Mouse (Mus musculus): Measurements from ENCODE around the gene Gm960. TPM values are rescaled to one million over a fixed set of nuclear protein-coding genes. Genes with fewer than 3 reads are reported as not detected.

Gm960 gene
- 1.4 and 1.6 TPM in 2 replicates for polyA plus RNA-seq (2015; fragmentation: Nextera tagmentation; extraction: Ambion mirVana)

DNA sequence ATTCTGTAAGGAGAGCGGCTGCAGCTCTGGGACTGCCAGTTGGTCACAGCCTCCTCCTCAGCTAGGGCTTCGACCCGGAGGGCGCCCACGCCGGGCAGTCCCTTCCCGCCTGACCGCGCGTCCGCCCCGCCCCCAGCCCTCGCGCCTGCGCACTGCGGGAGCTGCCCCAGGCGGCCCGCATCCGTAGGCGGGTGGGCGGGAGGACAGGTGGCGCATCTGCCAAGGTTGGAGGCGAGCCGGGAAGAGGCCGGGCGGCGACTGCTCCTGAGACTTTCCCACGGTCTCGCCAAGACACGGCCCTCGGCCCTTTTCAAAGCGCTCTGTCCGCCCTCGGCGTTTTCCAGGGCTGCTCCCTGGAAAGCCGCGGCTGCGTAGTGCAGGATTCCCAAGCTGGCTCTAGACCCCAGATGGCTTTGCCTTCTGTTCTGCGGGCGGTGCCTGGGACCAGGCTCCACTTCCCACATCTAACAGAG, at the start of gene Gm960:
Gm960 (minus strand) TSS at position 464 of the 473 bp plus-strand sequence.
- under 1% methylated on average over 40 of the region's 40 CpGs for WGBS

GRCm38 (mm10) chr19:4747631-4748312, 49.3 kb upstream of the Gm960 start:
- no peak for ATAC-seq (ENCODE audit: extremely low read depth, insufficient number of reproducible peaks, low FRiP score, low TSS enrichment)

More for the DNA sequence above, at the start of gene Gm960:
- peaks cover 7% of the 10 kb centered on the region for H3K4me1 ChIP-seq
- H3K4me3 ChIP-seq: peak within 1 kb of the TSS; percentile 64
- H3K9me3 ChIP-seq: no peaks in the 10 kb centered on the region
- peaks cover 79% of the 10 kb centered on the region for H3K27me3 ChIP-seq (replicated peaks)
- H3K36me3 ChIP-seq: no peaks in the 10 kb centered on the region
- H3K4me2 ChIP-seq: peak within 1 kb of the TSS; percentile 92
- no peak within 1 kb of the TSS for H3K27ac ChIP-seq (replicated peaks)
- ATAC-seq (ENCODE audit: extremely low read depth, insufficient number of reproducible peaks, low FRiP score, low TSS enrichment): no peak
- peak within 1 kb of the TSS; percentile 79 for H3K9ac ChIP-seq

GRCm38 (mm10) chr19:4746611-4747010, 48.1 kb upstream of the Gm960 start:
- ATAC-seq (ENCODE audit: extremely low read depth, insufficient number of reproducible peaks, low FRiP score, low TSS enrichment): no peak
- 75% methylated on average over 14 of the region's 14 CpGs for WGBS
- no peak overlapping the region for H3K4me3 ChIP-seq
- no peak overlapping the region for H3K4me2 ChIP-seq
- no peaks in the 10 kb centered on the region for H3K9me3 ChIP-seq
- no peaks in the 10 kb centered on the region for H3K27me3 ChIP-seq (replicated peaks)
- H3K4me1 ChIP-seq: peaks cover 8% of the 10 kb centered on the region
- no peak overlapping the region for H3K27ac ChIP-seq (replicated peaks)
- no peaks in the 10 kb centered on the region for H3K36me3 ChIP-seq
- H3K9ac ChIP-seq: no peak overlapping the region

More at GRCm38 (mm10) chr19:4747631-4748312, 49.3 kb upstream of the Gm960 start:
- no peak overlapping the region for H3K4me2 ChIP-seq
- no peak overlapping the region for H3K27ac ChIP-seq (replicated peaks)
- peaks cover 8% of the 10 kb centered on the region for H3K4me1 ChIP-seq
- H3K4me3 ChIP-seq: no peak overlapping the region
- H3K36me3 ChIP-seq: no peaks in the 10 kb centered on the region
- H3K9ac ChIP-seq: peak overlapping the region; percentile 47; the same call in 1 of the 2 replicates
- 88% methylated on average over 9 of the region's 9 CpGs for WGBS
- no peaks in the 10 kb centered on the region for H3K27me3 ChIP-seq (replicated peaks)
- H3K9me3 ChIP-seq: no peaks in the 10 kb centered on the region

DNA sequence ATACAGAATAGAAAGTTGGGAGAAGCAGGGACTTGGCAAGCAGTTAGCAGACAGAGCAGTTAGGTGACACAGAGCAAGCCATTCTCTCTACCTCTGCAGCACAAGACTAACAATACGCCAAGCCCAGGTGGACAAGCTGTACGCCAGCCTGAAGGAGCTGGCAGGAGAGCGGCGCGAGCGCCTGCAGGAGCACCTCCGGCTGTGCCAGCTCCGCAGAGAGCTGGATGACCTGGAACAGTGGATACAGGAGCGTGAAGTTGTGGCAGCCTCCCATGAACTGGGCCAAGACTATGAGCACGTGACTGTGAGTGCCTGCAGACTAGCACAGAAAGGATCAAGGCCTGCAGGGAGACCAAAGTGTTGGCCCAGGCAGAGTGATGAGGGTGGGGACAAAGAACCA, 47.2 kb upstream of the Gm960 start:
- H3K36me3 ChIP-seq: no peaks in the 10 kb centered on the region
- no peak overlapping the region for H3K4me3 ChIP-seq
- no peak for ATAC-seq (ENCODE audit: extremely low read depth, insufficient number of reproducible peaks, low FRiP score, low TSS enrichment)
- no peaks in the 10 kb centered on the region for H3K9me3 ChIP-seq
- no peaks in the 10 kb centered on the region for H3K27me3 ChIP-seq (replicated peaks)
- H3K27ac ChIP-seq (replicated peaks): no peak overlapping the region
- 89% methylated on average over 10 of the region's 10 CpGs for WGBS
- H3K9ac ChIP-seq: no peak overlapping the region
- no peak overlapping the region for H3K4me2 ChIP-seq
- peaks cover 8% of the 10 kb centered on the region for H3K4me1 ChIP-seq

DNA sequence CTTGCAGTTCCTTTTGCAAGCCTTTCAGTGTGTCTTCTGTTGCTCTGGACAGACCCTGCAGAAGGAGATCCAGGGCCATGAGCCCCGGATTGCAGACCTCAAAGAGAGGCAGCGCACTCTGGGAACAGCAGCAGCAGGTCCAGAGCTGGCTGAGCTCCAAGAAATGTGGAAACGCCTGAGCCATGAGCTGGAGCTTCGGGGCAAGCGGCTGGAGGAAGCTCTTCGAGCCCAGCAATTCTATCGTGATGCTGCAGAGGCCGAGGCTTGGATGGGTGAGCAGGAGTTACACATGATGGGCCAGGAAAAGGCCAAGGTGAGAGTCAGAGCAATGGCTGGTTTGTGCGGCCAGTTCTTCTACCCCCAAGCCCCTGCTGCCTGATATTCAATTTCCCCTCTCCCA, 46.6 kb upstream of the Gm960 start:
- ATAC-seq (ENCODE audit: extremely low read depth, insufficient number of reproducible peaks, low FRiP score, low TSS enrichment): no peak
- WGBS: 32% methylated on average over 9 of the region's 9 CpGs
- H3K4me1 ChIP-seq: peaks cover 8% of the 10 kb centered on the region
- peak overlapping the region; percentile 48 for H3K9ac ChIP-seq
- H3K9me3 ChIP-seq: no peaks in the 10 kb centered on the region
- no peak overlapping the region for H3K4me3 ChIP-seq
- H3K27me3 ChIP-seq (replicated peaks): no peaks in the 10 kb centered on the region
- no peaks in the 10 kb centered on the region for H3K36me3 ChIP-seq
- H3K4me2 ChIP-seq: no peak overlapping the region
- H3K27ac ChIP-seq (replicated peaks): no peak overlapping the region

DNA sequence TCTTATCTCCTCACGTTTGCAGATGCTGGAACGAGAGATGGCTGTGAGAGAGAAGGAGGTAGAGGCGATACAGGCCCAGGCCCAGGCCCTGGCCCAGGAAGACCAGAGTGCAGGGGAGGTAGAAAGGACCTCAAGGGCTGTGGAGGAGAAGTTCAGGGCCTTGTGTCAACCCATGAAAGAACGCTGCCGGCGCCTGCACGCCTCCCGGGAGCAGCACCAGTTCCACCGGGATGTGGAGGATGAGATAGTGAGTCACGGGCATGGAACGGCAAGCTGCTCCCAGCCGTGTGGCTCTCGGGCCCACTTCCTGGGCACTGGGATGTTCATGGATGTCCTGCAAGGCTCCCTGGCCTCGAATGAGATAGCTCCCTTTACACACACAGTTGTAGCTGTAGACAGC, 45.6 kb upstream of the Gm960 start:
- no peak overlapping the region for H3K4me2 ChIP-seq
- no peak overlapping the region for H3K4me3 ChIP-seq
- H3K27ac ChIP-seq (replicated peaks): no peak overlapping the region
- H3K27me3 ChIP-seq (replicated peaks): no peaks in the 10 kb centered on the region
- WGBS: 68% methylated on average over 14 of the region's 14 CpGs
- no peaks in the 10 kb centered on the region for H3K9me3 ChIP-seq
- no peak for ATAC-seq (ENCODE audit: extremely low read depth, insufficient number of reproducible peaks, low FRiP score, low TSS enrichment)
- peaks cover 8% of the 10 kb centered on the region for H3K4me1 ChIP-seq
- no peak overlapping the region for H3K9ac ChIP-seq
- H3K36me3 ChIP-seq: no peaks in the 10 kb centered on the region

DNA sequence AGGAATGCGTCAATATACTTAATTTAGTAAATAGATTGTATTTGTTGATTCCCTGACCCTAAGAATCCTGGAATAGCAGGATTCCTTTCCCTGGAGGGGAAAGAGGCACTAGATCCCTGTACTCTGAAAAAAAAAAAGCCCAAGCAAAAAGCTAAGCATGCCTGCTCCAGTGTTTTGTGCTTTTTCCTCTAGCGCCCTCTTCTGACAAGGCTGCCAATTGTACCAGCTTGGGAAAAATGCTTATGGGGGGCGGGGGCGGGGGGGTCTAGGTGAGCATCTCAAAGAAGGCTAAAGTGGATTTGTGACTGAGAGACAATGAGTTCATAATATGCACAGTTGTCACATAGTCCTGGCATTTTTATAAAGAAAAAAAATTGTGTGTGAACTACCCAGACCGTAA, 45.1 kb upstream of the Gm960 start:
- no peaks in the 10 kb centered on the region for H3K9me3 ChIP-seq
- no peaks in the 10 kb centered on the region for H3K27me3 ChIP-seq (replicated peaks)
- no peak overlapping the region for H3K27ac ChIP-seq (replicated peaks)
- H3K9ac ChIP-seq: no peak overlapping the region
- H3K36me3 ChIP-seq: no peaks in the 10 kb centered on the region
- H3K4me2 ChIP-seq: no peak overlapping the region
- WGBS: 42% methylated on average over 5 of the region's 5 CpGs
- no peak for ATAC-seq (ENCODE audit: extremely low read depth, insufficient number of reproducible peaks, low FRiP score, low TSS enrichment)
- H3K4me1 ChIP-seq: peaks cover 8% of the 10 kb centered on the region
- H3K4me3 ChIP-seq: no peak overlapping the region

GRCm38 (mm10) chr19:4742229-4742628, 43.8 kb upstream of the Gm960 start:
- WGBS: 84% methylated on average over 6 of the region's 6 CpGs

DNA sequence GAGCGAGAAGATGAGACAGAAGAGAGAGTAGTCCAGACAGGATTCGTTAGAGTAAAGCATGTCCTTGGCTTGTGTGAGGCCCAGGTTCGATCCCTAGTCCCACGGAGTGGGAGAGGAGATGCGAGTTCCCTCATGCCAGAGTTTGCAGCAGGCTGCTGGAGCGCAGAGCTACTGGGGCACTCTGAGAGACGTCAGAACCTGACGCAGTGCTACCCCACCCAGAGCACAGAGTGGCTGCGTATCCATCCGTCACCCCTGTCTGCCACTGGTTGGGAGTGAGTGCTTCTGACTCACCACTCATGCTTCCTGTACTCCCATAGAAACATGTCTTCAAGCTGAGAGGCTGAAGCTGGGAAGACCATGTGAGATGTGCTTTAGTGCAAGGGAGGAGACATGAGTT, 43.0 kb upstream of the Gm960 start:
- H3K27me3 ChIP-seq (replicated peaks): no peaks in the 10 kb centered on the region
- no peak overlapping the region for H3K9ac ChIP-seq
- H3K36me3 ChIP-seq: 0 out of 2 replicates have a peak, but pooled peaks cover 2% of the 10 kb centered on the region
- no peak for ATAC-seq (ENCODE audit: extremely low read depth, insufficient number of reproducible peaks, low FRiP score, low TSS enrichment)
- H3K4me2 ChIP-seq: no peak overlapping the region
- peaks cover 8% of the 10 kb centered on the region for H3K4me1 ChIP-seq
- WGBS: 68% methylated on average over 10 of the region's 10 CpGs
- no peak overlapping the region for H3K4me3 ChIP-seq
- H3K9me3 ChIP-seq: no peaks in the 10 kb centered on the region
- H3K27ac ChIP-seq (replicated peaks): no peak overlapping the region

More at GRCm38 (mm10) chr19:4742229-4742628, 43.8 kb upstream of the Gm960 start:
- Histone ChIP-seq H3K9ac (no peak overlapping the region), H3K4me2 (no peak overlapping the region), H3K4me1 (peaks cover 8% of the 10 kb centered on the region), H3K27ac (replicated peaks) (no peak overlapping the region), H3K9me3 (no peaks in the 10 kb centered on the region), H3K4me3 (no peak overlapping the region), H3K36me3 (0 out of 2 replicates have a peak, but pooled peaks cover 2% of the 10 kb centered on the region), H3K27me3 (replicated peaks) (no peaks in the 10 kb centered on the region)
- ATAC-seq (ENCODE audit: extremely low read depth, insufficient number of reproducible peaks, low FRiP score, low TSS enrichment): no peak

- 79% methylated on average over 5 of the region's 5 CpGs for WGBS
- no peak overlapping the region for H3K9ac ChIP-seq
- no peaks in the 10 kb centered on the region for H3K9me3 ChIP-seq
- 0 out of 2 replicates have a peak, but pooled peaks cover 2% of the 10 kb centered on the region for H3K36me3 ChIP-seq
- H3K4me1 ChIP-seq: peaks cover under 1% of the 10 kb centered on the region
- H3K27ac ChIP-seq (replicated peaks): no peak overlapping the region
- H3K27me3 ChIP-seq (replicated peaks): no peaks in the 10 kb centered on the region
- H3K4me2 ChIP-seq: no peak overlapping the region
- no peak overlapping the region for H3K4me3 ChIP-seq
- no peak for ATAC-seq (ENCODE audit: extremely low read depth, insufficient number of reproducible peaks, low FRiP score, low TSS enrichment)
Measured at GRCm38 (mm10) chr19:4739762-4740161, 41.3 kb upstream of the Gm960 start.

DNA sequence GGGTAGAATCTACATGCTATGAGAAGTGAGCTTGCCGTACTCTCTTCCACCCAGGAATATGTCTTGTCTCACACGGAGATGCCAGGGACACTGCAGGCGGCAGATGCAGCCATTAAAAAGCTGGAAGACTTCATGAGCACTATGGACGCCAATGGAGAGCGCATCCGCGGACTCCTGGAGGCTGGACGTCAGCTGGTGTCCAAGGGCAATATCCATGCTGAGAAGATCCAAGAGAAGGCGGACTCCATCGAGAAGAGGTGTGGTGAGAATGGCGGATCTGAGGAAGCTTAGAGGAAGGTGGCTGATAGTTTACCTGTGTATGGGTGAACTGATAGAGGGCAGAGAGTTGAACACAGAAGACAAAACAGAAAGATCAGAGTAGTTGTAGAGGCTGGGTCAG, 40.6 kb upstream of the Gm960 start:
- Histone ChIP-seq H3K9ac (no peak overlapping the region), H3K27me3 (replicated peaks) (no peaks in the 10 kb centered on the region), H3K9me3 (no peaks in the 10 kb centered on the region), H3K4me3 (no peak overlapping the region), H3K27ac (replicated peaks) (no peak overlapping the region), H3K4me1 (no peaks in the 10 kb centered on the region), H3K4me2 (no peak overlapping the region), H3K36me3 (0 out of 2 replicates have a peak, but pooled peaks cover 2% of the 10 kb centered on the region)
- no peak for ATAC-seq (ENCODE audit: extremely low read depth, insufficient number of reproducible peaks, low FRiP score, low TSS enrichment)
- 85% methylated on average over 11 of the region's 11 CpGs for WGBS

DNA sequence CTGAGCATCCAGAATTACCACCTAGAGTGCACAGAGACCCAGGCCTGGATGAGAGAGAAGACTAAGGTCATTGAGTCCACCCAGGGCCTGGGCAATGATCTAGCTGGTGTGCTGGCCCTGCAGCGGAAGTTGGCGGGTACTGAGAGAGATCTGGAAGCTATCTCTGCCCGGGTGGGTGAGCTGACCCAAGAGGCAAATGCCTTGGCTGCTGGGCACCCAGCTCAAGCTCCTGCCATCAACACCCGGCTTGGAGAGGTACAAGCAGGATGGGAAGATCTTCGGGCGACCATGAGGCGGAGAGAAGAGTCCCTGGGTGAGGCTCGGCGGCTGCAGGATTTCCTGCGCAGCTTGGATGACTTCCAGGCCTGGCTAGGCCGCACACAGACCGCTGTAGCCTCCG, 39.4 kb upstream of the Gm960 start:
- Histone ChIP-seq H3K9me3 (no peaks in the 10 kb centered on the region), H3K4me2 (no peak overlapping the region), H3K36me3 (0 out of 2 replicates have a peak, but pooled peaks cover 2% of the 10 kb centered on the region), H3K4me1 (no peaks in the 10 kb centered on the region), H3K4me3 (no peak overlapping the region), H3K27ac (replicated peaks) (no peak overlapping the region), H3K9ac (no peak overlapping the region), H3K27me3 (replicated peaks) (no peaks in the 10 kb centered on the region)
- WGBS: 76% methylated on average over 13 of the region's 13 CpGs
- ATAC-seq (ENCODE audit: extremely low read depth, insufficient number of reproducible peaks, low FRiP score, low TSS enrichment): no peak
